Mouse (Mus musculus): ENCODE measurements at regions not wholly inside any gene's neighbourhood (a gene's known extent, or its start where the extent isn't known, plus 50 kb on each side); places are given as distances from the start of the nearest gene placed in this dataset.
"Not testable (repeated sequence)": the region's sequence is repeated elsewhere in the genome, so short reads cannot be mapped to it uniquely, and the experiment has no call there.

DNA sequence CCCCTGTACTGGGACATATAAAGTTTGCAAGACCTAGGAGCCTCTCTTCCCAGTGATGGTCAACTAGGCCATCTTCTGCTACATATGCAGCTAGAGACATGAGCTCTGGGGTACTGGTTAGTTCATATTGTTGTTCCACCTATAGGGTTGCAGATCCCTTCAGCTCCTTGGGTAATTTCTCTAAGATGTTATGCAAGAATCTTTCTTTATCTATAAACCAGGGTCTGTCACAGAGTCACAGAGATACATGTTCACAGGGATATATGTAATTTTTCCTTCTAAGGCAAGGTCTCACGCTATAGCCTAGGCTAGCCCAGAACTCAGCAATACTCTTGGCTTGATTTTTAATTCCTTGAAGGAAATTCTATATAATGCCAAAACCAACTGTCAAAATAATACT is 56.9 kb downstream of the Zfp36l1 start:
- not testable (repeated sequence) for DNase-seq (ENCODE audit: low spot score in 2 of 2)

DNA sequence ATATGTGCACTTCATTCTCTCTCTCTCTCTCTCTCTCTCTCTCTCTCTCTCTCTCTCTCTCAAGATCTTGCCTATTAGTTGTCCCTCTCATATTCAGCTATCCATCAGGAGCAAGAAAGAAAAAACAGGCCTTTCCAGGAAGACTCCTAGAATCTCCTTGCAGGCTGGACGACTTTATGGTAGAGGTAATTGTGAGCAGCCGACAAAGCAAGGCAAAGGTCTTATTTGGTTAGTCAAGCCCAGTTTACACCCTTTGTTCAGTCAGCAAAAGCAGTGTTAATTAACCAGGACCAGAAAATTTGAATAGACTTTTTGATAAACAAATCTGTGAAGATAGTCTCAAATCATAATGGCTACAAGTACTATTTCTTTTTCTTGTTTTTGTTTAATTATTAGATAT is 57.4 kb downstream of the Zfp36l1 start:
- no peak for DNase-seq (ENCODE audit: low spot score in 2 of 2)

DNA sequence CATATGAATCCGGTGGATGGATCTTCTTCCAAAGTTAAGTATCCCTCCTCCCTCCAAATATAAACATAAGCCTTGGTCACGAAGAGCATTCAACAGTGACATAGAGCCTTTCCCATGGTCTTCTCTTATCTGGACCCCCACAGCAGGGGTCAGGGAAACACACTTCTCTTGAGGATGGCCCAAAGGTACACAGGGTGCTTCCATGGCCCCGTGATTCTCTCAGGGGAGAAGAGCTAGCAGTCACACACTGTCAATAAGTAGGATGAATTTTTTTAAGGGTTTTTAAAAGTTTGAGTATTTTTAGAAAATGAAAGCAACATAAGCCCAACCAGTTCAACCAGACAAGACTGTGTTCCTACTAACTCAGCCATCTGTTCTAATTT is 58.2 kb downstream of the Zfp36l1 start:
- no peak for DNase-seq (ENCODE audit: low spot score in 2 of 2)

DNA sequence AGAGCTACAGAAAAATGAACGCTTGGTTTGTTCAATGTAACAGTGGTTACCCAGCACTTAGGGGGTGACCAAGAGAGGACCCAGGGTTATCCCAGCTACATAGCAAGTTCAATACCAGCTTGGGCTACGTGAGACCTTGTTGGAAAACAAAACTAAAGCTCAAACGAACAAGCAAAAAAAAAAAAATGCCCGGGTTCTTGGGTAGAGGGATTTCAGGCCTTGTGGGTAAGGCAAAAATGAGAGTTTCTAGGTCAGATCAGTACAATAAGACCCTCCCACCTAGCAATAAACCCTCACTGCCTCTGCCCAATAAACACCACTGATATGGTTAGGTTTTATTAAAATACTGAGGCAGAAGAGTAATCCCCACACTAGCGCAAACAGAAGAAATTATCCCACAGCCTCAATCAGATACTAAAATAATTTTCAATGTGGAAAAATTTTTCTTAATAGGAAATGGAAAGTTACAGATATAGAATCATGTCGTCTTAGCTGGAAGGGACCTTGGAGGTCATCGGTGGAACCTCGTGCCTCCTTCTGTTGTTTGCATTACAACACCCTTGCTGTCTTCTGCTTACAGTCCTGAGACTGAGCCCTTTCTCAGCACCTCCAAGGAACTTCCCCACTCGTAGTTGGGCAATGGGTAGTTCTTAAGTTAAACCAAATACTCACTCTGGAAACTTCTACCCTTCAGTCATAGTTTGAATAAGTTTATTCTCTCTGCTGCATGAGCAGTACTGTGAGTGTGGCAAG is 58.7 kb downstream of the Zfp36l1 start:
- no peak for DNase-seq (ENCODE audit: low spot score in 2 of 2)

DNA sequence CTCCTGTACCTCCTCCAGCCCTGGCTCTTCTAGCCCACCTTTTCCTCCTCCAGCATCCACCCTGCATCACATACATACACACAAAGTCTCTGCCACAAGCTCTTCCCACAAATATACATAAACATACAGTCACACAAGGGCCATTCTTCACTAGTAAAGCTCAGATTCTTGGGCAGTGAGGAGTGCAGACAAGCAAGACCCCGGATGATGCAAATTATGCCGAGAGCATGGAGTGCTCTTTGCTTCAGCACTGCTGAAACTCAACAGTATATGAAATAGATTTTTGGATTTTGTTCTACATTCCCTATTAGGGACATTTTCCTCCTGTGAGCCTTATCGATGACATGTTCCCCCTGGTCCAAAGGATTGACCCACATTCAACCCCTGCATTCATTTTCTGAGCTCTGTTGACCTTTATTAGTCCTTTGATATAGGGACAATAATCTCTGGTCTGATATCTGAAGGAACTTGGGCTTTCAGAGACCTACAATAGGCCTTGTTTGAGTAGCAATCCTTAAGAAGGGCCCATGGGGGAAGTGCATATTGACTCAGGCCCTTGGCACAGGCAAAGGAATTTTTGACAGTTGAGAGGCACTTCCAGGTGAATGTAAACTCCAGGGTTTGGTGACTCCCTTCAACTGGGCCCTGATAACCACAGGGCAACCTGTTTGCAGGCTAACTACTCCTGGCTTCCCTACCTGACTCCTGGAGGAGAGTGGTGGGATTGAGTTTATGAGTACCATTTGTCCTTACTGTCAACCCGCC is 64.4 kb downstream of the Zfp36l1 start:
- no peak for DNase-seq (ENCODE audit: low spot score in 2 of 2)

DNA sequence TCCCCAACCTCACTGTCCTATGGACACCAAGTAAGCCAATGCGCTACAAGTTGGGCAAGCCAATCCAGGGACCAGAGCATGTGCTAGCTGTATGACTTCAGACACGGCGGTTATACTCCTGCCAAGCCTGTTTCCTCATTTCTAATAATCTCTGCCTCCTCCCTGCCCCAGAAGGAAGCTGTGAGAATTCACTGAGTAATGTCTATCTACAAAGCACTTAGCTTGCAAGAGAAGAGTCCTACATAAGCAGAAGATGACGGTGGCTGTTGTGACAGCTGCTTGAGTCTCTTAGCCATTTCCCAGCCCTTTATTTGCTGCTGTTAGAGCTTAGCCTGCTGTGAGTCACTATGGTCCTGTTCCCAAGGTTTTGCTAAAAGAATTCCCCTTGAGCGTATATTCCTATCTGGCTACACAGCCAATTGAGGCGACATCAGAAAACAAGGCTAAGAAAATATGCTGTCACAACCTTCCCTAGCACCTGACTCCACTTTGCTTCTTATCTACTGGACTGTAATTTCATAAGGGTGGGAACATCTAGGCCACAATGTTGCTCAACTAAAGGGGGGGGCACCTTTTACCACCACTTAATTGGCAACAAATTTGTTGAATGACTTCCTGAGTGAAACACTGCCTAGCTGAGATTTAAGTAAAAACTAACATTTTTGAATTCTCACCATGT is 66.0 kb downstream of the Zfp36l1 start:
- no peak for DNase-seq (ENCODE audit: low spot score in 2 of 2)

DNA sequence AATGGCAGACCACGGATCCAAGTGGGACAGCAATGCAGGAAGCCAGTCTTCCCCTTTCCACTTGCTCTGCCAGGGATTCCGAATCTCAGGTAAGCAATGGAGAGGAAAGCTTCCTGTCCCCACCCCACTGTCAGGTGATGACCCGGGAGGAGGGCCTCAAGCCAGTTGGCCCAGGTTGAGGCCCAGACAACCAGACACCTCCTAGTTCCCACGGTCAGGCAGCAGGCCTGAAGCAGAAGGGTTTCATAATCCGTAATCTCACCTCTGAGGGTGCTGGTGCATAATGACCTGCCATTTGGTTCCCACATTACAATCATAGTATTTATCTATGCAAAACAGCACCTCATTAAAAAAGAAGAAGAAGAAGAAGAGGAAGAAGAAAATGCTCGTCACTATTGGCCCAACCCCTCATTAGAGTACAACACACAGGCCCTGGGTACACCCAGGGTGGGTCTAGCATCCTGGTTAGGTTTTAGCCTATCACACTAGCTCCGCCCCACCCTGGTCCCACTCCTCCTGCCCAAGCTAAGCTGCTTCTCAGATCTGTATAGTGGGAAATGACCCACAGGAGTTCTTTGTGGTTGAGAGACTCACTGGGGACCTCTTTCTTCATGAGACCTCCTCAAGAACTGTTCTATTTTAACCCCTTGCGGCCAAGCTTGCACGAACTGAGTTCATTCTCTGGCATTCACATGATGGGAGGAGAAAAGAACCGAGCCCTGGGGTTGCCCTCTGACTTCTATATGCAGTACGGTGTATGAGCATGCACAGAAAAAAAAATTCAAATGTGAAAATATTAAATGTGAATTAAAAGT is 71.1 kb downstream of the Zfp36l1 start:
- DNase-seq (ENCODE audit: low spot score in 2 of 2): no peak

DNA sequence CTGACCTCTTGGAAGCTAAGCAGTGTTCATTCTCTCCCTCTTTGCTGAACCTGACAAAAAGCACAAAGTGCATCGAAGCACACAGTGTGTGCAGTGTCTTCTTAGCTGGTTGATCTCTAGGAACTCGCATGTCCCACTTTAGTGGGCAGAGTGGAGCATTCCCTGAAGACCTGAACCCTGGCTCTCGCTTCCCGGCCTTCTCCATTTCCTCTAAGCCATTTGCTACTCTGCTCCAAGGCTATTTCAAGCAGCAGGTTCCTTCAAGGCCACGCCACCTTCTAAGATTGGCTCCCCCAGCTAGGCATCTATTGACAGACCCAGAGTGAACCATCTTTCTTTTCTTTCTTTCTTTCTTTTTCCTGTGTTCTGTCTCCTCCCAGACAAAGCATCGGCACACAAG is 71.8 kb downstream of the Zfp36l1 start:
- no peak for DNase-seq (ENCODE audit: low spot score in 2 of 2)

DNA sequence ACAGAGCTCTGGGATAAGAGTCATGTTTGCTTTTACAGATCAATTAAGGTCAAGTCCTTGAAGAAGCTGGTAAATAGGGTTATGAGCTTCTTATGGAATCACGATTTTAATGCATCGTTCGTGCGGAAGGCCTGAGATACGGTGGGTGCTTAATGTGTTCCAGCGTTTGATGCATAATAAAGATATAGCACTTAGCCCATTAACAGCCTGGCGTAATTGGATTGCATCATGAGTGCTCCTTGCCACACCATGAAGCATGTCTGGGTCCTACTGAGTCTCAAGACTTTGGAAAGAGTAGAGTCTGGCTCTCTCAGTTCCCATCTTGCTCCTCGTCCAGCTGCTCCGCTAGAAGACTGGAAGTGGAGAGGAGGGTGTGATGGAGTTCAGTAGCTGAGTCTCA is 72.6 kb downstream of the Zfp36l1 start:
- no peak for DNase-seq (ENCODE audit: low spot score in 2 of 2)

DNA sequence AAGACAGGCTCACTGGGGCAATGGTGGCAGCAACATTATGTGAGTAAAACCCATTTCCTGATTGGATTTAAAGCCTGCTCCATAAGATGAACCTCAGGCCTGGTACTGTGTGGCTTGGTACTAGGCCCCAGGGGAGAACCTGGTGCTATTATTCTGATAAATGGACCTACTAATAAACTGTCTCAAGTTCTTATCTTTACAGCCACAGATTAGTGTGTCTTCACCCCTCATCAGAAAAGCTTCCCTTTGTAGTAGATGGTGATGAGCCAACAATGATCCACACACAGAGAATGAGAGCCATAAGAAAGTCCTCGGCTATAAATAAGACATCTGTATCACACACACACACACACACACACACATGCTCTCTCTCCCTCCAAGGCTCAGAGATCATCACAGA is 73.7 kb downstream of the Zfp36l1 start:
- no peak for DNase-seq (ENCODE audit: low spot score in 2 of 2)

DNA sequence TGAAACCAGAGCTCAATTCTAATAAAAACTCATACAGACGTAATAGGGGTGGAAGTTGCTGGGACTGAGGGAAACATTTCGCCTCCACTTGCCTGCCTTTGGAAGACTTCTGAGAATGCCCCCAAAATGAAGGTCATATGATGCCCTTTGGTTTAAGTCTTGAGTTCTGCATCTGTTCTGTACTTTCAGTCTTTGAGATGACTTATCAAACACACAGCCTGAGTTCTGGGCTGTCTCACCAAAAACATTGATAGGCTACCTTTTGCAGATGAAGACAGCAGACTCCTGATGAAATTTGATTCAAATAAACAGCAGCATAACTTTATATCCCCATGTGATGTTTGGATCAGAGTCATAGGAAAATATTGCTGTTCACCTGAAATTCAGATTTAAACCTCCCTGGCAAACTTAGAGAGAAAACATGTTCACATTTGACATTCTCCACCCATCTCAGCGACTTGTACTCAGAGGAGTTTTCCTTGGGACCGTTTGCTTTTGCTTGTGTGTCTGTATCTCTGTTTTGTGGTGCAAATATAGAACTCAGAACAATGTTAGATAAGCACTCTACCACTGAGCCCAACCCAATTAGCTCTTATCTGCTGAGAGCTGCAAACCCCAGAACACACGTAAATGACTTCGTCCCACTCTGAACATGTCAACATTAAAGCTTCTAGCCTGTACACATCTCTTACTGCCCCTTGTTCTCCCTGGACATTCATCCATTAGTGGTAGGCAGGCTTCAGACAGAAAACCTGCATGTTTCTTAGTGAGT is 77.1 kb downstream of the Zfp36l1 start:
- DNase-seq (ENCODE audit: low spot score in 2 of 2): no peak

DNA sequence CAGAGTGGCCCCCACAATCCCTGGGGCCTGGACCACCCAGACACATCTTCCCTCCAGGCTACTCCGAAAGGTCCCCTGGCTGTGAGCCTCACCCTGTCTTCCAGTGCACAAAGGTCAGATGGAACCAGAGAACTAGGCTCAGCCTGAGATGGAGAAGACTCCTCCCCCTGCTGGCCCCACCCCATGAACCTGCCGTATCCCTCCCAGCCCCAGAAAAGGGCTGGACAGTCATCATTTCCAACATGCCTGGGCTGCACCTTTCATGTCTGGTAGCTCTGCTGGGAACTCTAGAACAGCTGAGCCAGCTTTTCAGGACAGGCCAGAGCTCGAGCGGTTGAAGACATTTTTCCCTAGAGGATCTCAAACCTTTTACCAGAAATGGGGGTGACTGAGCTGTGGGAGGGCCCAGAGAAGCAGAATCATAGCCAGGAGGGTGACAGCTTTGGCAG is 77.8 kb downstream of the Zfp36l1 start:
- DNase-seq (ENCODE audit: low spot score in 2 of 2): no peak

DNA sequence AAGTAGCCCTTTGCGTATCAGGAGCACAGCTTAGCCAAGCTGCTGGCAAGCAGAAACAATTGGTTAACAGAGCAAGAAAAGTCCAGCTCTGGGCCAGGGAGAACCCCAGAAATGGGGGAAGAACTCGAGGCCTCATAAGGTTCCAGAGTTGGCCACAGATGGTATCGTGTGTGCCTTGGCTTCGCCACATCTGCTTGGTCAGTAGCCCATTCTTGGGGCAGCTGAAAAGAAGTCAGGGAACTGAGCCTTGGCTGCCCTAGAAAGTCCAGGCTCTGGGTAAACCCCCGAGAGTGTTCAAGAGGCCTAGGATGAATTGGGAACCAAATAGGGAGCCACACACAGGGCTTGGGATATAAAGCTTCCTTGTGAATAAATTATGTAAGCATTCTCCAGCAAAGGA is 78.7 kb downstream of the Zfp36l1 start:
- no peak for DNase-seq (ENCODE audit: low spot score in 2 of 2)

DNA sequence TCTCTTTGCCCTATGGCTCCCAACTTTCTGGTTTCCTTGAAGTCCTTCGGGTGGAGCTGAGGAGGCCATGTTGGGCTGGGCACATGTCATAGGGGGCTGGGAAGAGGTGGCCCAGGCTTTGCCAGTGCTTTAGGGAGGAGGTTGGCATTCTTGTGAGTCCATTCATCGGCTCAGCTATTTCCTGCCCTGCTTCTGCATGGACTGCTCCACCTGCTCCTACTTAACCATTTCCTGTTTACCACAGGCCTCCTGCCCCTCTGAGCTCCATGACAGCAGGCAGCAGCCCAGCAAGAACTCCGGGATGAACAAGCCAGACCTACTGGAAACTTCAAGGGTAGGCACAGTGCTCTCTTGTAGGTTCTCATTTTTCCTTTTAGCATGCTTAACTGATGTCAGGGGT is 80.3 kb downstream of the Zfp36l1 start:
- no peak for DNase-seq (ENCODE audit: low spot score in 2 of 2)

DNA sequence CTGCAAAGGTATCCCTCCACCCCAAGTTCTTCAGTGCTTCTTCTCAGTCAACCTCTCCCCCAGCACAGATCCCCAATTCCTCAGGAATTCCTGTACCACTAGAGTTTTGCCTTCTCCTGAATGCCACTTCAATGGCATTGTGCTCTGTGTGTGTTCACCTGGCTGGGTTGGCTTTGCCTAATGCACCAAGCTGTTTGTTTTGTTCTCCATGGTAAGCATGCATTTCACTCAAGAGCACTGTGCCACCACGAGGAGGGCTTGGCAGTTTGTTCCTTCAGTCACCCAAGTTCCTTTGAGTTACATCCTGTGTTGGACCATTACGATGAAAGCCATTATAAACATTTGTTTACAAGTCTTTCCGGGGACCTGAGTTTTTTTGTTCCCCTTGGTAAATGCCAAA is 84.5 kb downstream of the Zfp36l1 start:
- DNase-seq (ENCODE audit: low spot score in 2 of 2): no peak

DNA sequence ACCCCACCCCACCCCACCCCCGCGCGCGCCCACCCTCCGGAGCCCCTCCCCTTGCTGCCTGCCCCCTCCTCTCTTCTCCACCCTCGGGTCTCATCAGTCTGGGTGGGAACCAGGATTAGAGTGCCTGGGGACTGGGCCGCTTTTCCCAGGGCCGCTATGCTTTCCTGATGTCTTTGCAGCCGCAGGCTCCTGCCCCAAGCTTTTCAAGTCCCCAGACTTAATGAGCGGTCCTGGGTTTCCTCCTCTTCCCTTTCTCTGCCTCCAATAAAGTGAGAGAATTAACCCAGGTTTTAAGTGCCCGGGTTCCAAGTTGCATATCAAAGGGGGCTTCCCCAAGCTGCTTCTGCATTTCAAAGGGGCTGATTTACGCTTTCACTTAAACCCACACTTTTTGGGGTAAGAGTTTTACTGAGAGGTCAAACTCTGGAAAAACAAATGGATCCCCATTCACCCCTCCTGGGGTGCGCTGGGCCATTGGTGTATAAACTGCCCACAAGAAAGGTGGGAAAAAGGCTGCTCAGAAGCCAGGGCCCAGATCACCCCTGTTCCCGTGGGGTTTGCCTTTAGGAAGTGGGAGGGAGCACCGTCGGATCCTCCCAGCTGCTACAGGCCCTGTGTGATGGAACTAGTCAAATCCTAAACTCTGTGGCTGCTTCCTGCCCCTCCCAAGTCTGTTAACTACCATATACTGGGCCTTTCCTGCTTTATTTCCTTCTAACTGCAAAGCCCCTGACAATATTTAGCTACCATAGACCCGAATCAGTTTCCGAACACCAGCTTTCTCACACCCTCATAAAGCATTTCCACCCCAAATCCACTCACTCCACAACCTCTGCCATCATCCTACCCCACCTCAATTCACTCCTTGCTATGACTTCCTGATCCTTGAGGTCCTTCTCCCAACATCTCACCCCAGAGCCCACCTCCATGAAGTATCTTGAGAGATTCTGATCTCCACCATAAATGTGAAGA is 89.4 kb downstream of the Zfp36l1 start:
- no peak for DNase-seq (ENCODE audit: low spot score in 2 of 2)

DNA sequence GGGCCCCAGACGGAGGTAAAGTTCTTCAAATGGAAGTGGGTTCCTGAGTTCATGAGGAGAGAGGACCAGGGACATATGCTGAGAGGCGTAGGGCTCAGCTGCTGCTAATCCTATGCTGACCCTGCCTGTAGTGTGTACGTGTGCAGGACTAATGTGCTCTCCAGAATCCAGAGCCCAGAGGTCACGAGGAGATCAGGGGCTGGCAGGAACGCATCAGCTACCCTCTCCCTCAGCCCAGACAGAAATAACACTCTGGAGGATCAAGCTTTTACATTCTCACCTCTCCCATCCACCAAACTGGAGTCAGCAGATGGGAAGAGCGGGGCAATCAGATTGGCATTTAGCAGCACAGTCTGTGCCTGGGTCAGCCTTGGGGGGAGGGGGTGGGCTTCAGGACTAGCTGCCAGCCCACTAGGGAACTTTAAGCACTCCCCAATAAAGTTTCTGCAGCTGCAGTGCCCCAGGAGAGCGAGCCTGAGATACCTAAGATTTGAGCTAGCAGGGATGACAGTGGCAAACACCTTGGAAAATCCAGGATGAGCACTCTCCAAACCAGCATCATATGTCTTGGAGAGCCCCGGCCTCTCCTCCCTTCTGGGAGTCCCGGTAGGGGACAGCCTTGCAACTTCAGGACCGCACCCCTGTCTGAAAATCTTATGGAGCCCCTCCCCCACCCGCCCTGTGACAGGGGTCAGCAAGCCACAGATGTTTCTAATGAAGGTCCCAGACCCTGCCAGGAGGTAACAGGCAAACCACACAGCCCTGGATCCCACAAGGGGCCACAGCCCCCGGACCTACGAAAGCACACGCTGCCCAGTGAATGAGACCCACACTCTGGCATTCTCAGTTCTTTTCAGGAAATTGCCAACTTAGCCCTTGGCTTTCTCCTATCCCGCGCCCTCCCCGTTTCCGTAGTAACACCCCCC is 90.4 kb downstream of the Zfp36l1 start:
- DNase-seq (ENCODE audit: low spot score in 2 of 2): no peak

DNA sequence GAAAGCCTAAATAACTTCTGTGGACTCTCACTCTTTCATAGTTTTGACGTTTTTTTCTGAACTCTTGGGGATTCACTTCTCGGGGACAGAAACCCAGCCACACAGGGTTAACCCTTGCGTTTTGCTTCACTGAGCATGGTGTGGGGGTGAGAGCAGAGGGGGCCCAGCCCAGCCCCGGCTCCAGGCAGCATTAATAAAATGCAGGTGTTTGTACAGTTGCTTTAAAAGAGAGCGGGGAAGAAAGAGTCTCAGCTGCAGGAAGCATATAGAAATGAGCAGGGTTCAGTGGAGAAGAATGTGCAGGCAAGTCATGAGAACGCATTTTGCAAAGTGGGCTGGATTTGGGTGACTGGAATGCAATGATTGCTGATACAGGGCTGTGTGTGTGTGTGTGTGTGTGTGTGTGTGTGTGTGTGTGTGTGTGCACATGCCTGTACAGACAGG is 91.8 kb downstream of the Zfp36l1 start:
- no peak for DNase-seq (ENCODE audit: low spot score in 2 of 2)

DNA sequence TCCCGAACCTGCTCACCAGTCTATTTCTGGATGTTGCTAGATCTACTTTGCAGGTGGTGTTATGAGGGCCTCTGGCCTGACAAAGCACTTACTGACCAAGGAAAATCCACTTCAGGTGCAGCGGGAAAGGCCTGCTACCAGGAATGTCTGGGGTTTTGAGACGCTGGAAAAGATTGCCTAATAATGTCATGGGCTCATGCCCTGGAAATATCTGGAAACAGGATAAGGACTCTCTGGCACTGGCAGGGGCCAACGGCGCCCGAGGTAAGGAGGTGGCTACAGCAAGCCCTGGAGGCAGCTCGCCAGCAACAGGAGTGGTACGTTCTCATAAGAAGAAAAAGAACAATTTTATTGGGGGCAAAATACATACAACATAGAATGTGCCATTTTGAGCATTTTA is 94.7 kb downstream of the Zfp36l1 start:
- no peak for DNase-seq (ENCODE audit: low spot score in 2 of 2)
